Mouse (Mus musculus): ENCODE data around the gene Tmem53. TPM values are rescaled to one million over a fixed set of nuclear protein-coding genes. Genes with fewer than 3 reads are reported as not detected.

Tmem53 gene
- polyA plus RNA-seq, 1 experiment from 2014 or later, result 11.6 TPM

GRCm38 (mm10) chr4:117317701-117318190 lies 66.0 kb downstream of the Tmem53 start:
- Histone ChIP-seq H3K27ac (replicated peaks; ENCODE audit: low read depth, low read length) (peak overlapping the region; percentile 56; the same call in 1 of the 2 replicates), H3K9me3 (ENCODE audit: control insufficient read depth, low read length) (no peaks in the 10 kb centered on the region), H3K36me3 (ENCODE audit: control insufficient read depth, insufficient read depth, low read length) (no peaks in the 10 kb centered on the region), H3K4me2 (ENCODE audit: low read depth, severe bottlenecking) (peak overlapping the region; percentile 10), H3K27me3 (ENCODE audit: control insufficient read depth, insufficient read depth, low read length) (peaks cover 20% of the 10 kb centered on the region), H3K9ac (ENCODE audit: low read length) (no peak overlapping the region), H3K4me3 (ENCODE audit: low read depth, low read length) (no peak overlapping the region), H3K4me1 (ENCODE audit: control insufficient read depth, insufficient read depth, low read length) (peaks cover 49% of the 10 kb centered on the region)
- DNase-seq (ENCODE audit: low spot score) (peak; percentile 63), ATAC-seq (ENCODE audit: insufficient number of reproducible peaks, low FRiP score, low TSS enrichment, low read depth) (no peak)
- WGBS, result 6% methylated on average over 18 of the region's 18 CpGs

Other genes with a start within 250 kb of the Tmem53 start
- 53.5 and 57.2 TPM in 2 replicates for gene Eif2b3, start 232.5 kb upstream of the Tmem53 start, polyA plus RNA-seq (2014; fragmentation: Nextera tagmentation; extraction: Ambion mirVana)
- gene Ptch2, start 155.9 kb upstream of the Tmem53 start, polyA plus RNA-seq (2014; fragmentation: Nextera tagmentation; extraction: Ambion mirVana), result 6.1 and 6.3 TPM in 2 replicates
- gene Btbd19, start 126.2 kb upstream of the Tmem53 start, polyA plus RNA-seq (2014; fragmentation: Nextera tagmentation; extraction: Ambion mirVana), result 4.1 and 4.5 TPM in 2 replicates
- not detected in 2 replicates for gene Tctex1d4, start 125.2 kb upstream of the Tmem53 start, polyA plus RNA-seq (2014; fragmentation: Nextera tagmentation; extraction: Ambion mirVana)
- 2.0 and 2.3 TPM in 2 replicates for gene Plk3, start 118.0 kb upstream of the Tmem53 start, polyA plus RNA-seq (2014; fragmentation: Nextera tagmentation; extraction: Ambion mirVana)
- 1,072 and 1,111 TPM in 2 replicates for gene Rps8, start 95.7 kb upstream of the Tmem53 start, polyA plus RNA-seq (2014; fragmentation: Nextera tagmentation; extraction: Ambion mirVana)
- 125 and 136 TPM in 2 replicates for gene Kif2c, start 69.3 kb upstream of the Tmem53 start, polyA plus RNA-seq (2014; fragmentation: Nextera tagmentation; extraction: Ambion mirVana)
- 0.12 TPM in 1 of 2 replicates, not detected in the other for gene Armh1, start 174 bp downstream of the Tmem53 start, polyA plus RNA-seq (2014; fragmentation: Nextera tagmentation; extraction: Ambion mirVana)
- 69.8 and 78.5 TPM in 2 replicates for gene Rnf220, start 245.1 kb downstream of the Tmem53 start, polyA plus RNA-seq (2014; fragmentation: Nextera tagmentation; extraction: Ambion mirVana)

Measured in limb, embryonic 11.5 days (tissue).